Mouse (Mus musculus) forebrain, embryonic 15.5 days (tissue): ENCODE measurements around the gene Pik3r3. TPM values are rescaled to one million over a fixed set of nuclear protein-coding genes. Genes with fewer than 3 reads are reported as not detected.
A peak's percentile ranks its signal among the peaks of the same experiment; 100 is the strongest.

ENCODE experiments used
- ATAC-seq: fragments of 200-750 bp; cut with Nextera tagmentation; replicated peaks from 2 replicates; pipeline ENCODE4 v1.8.0; 2017; ENCODE audit warnings: mild to moderate bottlenecking, moderate TSS enrichment, moderate library complexity
- H3K27ac ChIP-seq: fragments of 300-500 bp; sonication (generic); replicated peaks from 2 replicates; pipeline ENCODE4 v1.5.1; 2015; ENCODE audit warnings: mild to moderate bottlenecking, inconsistent platforms
- H3K27me3 ChIP-seq: fragments of 300-500 bp; sonication (generic); 2 replicates; pipeline ENCODE4 v1.6.1; 2015; ENCODE audit warnings: inconsistent platforms
- H3K36me3 ChIP-seq: fragments of 300-500 bp; sonication (generic); 2 replicates; pipeline ENCODE4 v1.6.1; 2015; ENCODE audit warnings: mild to moderate bottlenecking, inconsistent platforms
- H3K4me1 ChIP-seq: fragments of 300-500 bp; sonication (generic); 2 replicates; pipeline ENCODE4 v1.6.1; 2015; ENCODE audit warnings: inconsistent platforms
- H3K4me2 ChIP-seq: fragments of 300-500 bp; sonication (generic); replicated peaks from 2 replicates; pipeline ENCODE4 v1.6.1; 2015; ENCODE audit warnings: mild to moderate bottlenecking, inconsistent platforms
- H3K4me3 ChIP-seq: fragments of 300-500 bp; sonication (generic); 2 replicates; pipeline ENCODE4 v1.5.1; 2015; ENCODE audit warnings: mild to moderate bottlenecking, inconsistent platforms
- H3K9ac ChIP-seq: fragments of 300-500 bp; sonication (generic); replicated peaks from 2 replicates; pipeline ENCODE4 v1.6.1; 2015; ENCODE audit warnings: mild to moderate bottlenecking, inconsistent platforms
- H3K9me3 ChIP-seq: fragments of 300-500 bp; sonication (generic); 2 replicates; pipeline ENCODE4 v1.6.1; 2016; ENCODE audit warnings: inconsistent platforms
- WGBS: fragments of 180-500 bp; shearing (Covaris S2); methylation state at CpG from one replicate; pipeline ENCODE4 v1.1.7; 2015; ENCODE audit warnings: mixed read lengths; 5-methylcytosine and 5-hydroxymethylcytosine counted together
- polyA plus RNA-seq: library from polyadenylated mRNA; unstranded; fragments of >200 nt; fragmentation: Nextera tagmentation; extraction: Ambion mirVana; gene quantifications from 2 replicates; pipeline ENCODE4 v1.2.1, GENCODE M21; 2015

Gene Pik3r3
- 80.2 and 81.1 TPM in 2 replicates for polyA plus RNA-seq

GRCm38 (mm10) chr4:116221140-116221851 lies at the start of gene Pik3r3:
Gene Pik3r3, plus strand, starts transcription at chr4:116221618.
- WGBS: under 1% methylated on average over 53 of the region's 53 CpGs
- H3K36me3 ChIP-seq: no peaks in the 10 kb centered on the region
- peak; percentile 99 for ATAC-seq
- peaks cover 11% of the 10 kb centered on the region for H3K4me1 ChIP-seq
- no peaks in the 10 kb centered on the region for H3K9me3 ChIP-seq
- H3K9ac ChIP-seq: peak within 1 kb of the TSS; percentile 95
- peak within 1 kb of the TSS; percentile 79 for H3K4me3 ChIP-seq
- H3K4me2 ChIP-seq: peak within 1 kb of the TSS; percentile 61
- H3K27me3 ChIP-seq: no peaks in the 10 kb centered on the region
- H3K27ac ChIP-seq: peak within 1 kb of the TSS; percentile 100

- no peak within 1 kb of the TSS for H3K9ac ChIP-seq
- no peak within 1 kb of the TSS for H3K4me3 ChIP-seq
- H3K4me2 ChIP-seq: no peak within 1 kb of the TSS
- no peak for ATAC-seq
- no peak within 1 kb of the TSS for H3K27ac ChIP-seq
- no peaks in the 10 kb centered on the region for H3K9me3 ChIP-seq
- WGBS: 80% methylated on average over 6 of the region's 6 CpGs
- no peaks in the 10 kb centered on the region for H3K27me3 ChIP-seq
- no peaks in the 10 kb centered on the region for H3K36me3 ChIP-seq
- peaks cover 26% of the 10 kb centered on the region for H3K4me1 ChIP-seq
These were observed 48.3 kb upstream of the Pik3r3 start, which contains the start of the genes 1700042G07Rik and Gm49337 for GRCm38 (mm10) chr4:116173072-116173471. Gene 1700042G07Rik, plus strand, starts transcription at chr4:116173372. Gene Gm49337, plus strand, starts transcription at chr4:116173384.

DNA sequence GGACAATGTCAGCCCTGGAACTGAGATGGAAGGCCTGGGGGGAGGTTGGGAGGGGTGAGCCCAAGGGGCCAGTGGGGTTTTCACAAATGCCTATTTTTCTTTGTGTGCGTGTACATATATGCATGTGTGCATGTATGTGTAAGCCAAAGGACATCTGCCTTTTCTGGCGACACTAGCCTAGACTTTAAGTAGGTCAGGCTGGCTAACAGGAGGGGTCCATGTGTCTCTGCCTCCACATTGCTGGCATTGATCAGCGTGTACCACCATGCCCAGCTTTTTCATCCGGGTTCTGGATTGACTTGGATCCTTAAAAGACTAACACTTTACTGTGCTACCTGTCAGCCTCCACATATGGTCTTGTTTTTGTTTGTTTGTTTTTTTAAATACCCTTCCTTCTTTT lies 47.7 kb upstream of the Pik3r3 start:
- no peak overlapping the region for H3K27ac ChIP-seq
- H3K4me3 ChIP-seq: no peak overlapping the region
- H3K4me2 ChIP-seq: no peak overlapping the region
- H3K4me1 ChIP-seq: peaks cover 26% of the 10 kb centered on the region
- H3K36me3 ChIP-seq: no peaks in the 10 kb centered on the region
- 88% methylated on average over 4 of the region's 4 CpGs for whole genome bisulfite sequencing
- no peaks in the 10 kb centered on the region for H3K27me3 ChIP-seq
- no peaks in the 10 kb centered on the region for H3K9me3 ChIP-seq
- H3K9ac ChIP-seq: no peak overlapping the region
- no peak for ATAC-seq

DNA sequence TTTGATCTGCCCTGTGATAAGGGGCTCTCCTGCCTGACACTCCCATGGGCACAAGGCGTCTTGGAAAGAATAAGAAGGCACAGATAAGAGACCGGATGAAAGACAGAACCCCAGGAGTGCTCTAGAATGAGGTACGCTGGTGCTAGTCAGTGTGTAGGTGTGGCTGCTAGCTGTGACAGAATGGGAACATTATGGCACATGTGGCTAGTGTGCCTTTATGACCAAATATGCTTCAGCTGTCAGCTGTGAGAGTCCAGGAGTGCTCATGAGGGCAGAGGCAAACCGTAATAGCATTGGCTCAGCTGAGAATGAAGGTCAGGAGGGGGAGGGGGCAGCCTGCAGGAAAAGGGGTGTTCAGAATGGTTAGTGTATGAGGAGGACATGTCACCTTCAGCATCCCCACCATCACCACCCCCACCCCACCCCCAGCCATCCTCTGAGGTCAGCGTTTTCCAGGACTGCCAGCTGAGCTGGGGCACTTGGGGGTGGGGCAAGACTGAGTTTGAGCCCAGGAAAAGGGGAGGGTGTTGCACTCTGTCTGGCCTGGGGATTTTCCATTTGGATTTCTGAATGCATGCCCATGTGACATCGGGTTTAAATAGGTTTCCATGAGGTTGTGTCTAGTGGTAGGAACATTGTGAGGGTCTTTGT lies 46.8 kb upstream of the Pik3r3 start:
- peaks cover 26% of the 10 kb centered on the region for H3K4me1 ChIP-seq
- H3K36me3 ChIP-seq: no peaks in the 10 kb centered on the region
- no peak overlapping the region for H3K27ac ChIP-seq
- no peaks in the 10 kb centered on the region for H3K9me3 ChIP-seq
- WGBS: 45% methylated on average over 6 of the region's 6 CpGs
- no peaks in the 10 kb centered on the region for H3K27me3 ChIP-seq
- H3K4me2 ChIP-seq: no peak overlapping the region
- H3K4me3 ChIP-seq: no peak overlapping the region
- no peak overlapping the region for H3K9ac ChIP-seq
- ATAC-seq: no peak

- Histone ChIP-seq H3K4me1 (peaks cover 26% of the 10 kb centered on the region), H3K27ac (no peak overlapping the region), H3K9me3 (no peaks in the 10 kb centered on the region), H3K27me3 (no peaks in the 10 kb centered on the region), H3K4me2 (no peak overlapping the region), H3K4me3 (no peak overlapping the region), H3K36me3 (no peaks in the 10 kb centered on the region), H3K9ac (no peak overlapping the region)
- no peak for ATAC-seq
These were observed 46.3 kb upstream of the Pik3r3 start for GRCm38 (mm10) chr4:116175136-116175535.

- ATAC-seq: peak; percentile 47; the same call in 1 of the 2 replicates
- 74% methylated on average over 7 of the region's 7 CpGs for whole genome bisulfite sequencing
- Histone ChIP-seq H3K36me3 (no peaks in the 10 kb centered on the region), H3K4me1 (peaks cover 26% of the 10 kb centered on the region), H3K27me3 (no peaks in the 10 kb centered on the region), H3K27ac (peak overlapping the region; percentile 51), H3K9ac (no peak overlapping the region; the same call in 1 of the 2 replicates), H3K4me3 (no peak overlapping the region), H3K9me3 (no peaks in the 10 kb centered on the region), H3K4me2 (no peak overlapping the region; the same call in 1 of the 2 replicates)
These were observed 45.5 kb upstream of the Pik3r3 start for GRCm38 (mm10) chr4:116175711-116176542.

DNA sequence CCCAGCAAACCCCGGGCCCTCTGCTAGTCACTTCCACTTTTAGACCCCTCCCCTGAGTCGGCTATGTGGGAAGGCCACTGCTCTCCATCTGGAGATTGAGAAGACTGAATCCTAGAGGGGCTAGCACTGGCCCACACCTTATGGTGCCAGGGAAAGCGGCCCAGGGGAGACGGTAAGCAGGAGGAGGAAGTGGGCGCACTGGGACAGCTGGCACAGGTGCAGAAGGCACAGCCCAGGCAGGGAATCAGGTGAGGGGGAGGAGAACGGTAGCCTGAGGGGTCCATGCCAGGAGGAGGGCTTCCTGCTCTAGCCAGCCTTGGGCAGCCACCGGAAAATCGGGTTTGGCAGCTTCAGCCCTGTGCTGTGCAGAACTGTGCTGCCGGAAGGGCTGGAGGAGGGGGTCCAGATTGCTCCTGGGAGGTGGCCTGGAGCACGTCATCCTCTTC lies 44.9 kb upstream of the Pik3r3 start:
- 20% methylated on average over 10 of the region's 10 CpGs for WGBS
- no peaks in the 10 kb centered on the region for H3K9me3 ChIP-seq
- H3K27me3 ChIP-seq: no peaks in the 10 kb centered on the region
- no peaks in the 10 kb centered on the region for H3K36me3 ChIP-seq
- peaks cover 26% of the 10 kb centered on the region for H3K4me1 ChIP-seq
- H3K4me3 ChIP-seq: no peak overlapping the region; the same call in 1 of the 2 replicates
- H3K27ac ChIP-seq: peak overlapping the region; percentile 51
- ATAC-seq: peak; percentile 84
- H3K4me2 ChIP-seq: peak overlapping the region; percentile 31
- H3K9ac ChIP-seq: no peak overlapping the region; the same call in 1 of the 2 replicates

- Histone ChIP-seq H3K27ac (no peak overlapping the region; the same call in 1 of the 2 replicates), H3K36me3 (no peaks in the 10 kb centered on the region), H3K9me3 (no peaks in the 10 kb centered on the region), H3K4me2 (peak overlapping the region; percentile 31; the same call in 1 of the 2 replicates), H3K4me3 (no peak overlapping the region), H3K9ac (no peak overlapping the region), H3K27me3 (no peaks in the 10 kb centered on the region), H3K4me1 (peaks cover 26% of the 10 kb centered on the region)
- 37% methylated on average over 5 of the region's 5 CpGs for WGBS
- no peak for ATAC-seq
These were observed 44.3 kb upstream of the Pik3r3 start for GRCm38 (mm10) chr4:116177140-116177539.

DNA sequence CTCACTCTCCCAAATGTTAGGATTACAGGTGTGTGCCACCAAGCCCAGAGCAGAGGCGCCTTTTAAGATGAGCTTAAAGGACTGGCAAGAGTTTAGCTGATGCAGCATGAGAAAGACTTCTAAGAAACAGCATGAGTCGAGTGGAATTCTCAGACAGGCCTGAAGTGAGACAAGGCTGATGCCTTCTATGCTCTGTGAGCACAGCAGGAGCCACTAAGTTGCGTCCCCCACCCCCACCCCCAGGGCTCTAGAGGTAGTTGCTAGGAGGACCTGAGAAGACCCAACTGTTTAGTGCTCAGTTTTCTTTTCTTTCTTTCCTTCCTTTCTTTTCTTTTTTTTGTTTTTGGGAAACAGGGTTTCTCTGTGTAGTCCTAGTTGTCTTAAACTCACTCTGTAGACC lies 39.3 kb upstream of the Pik3r3 start:
- Histone ChIP-seq H3K4me2 (no peak overlapping the region), H3K36me3 (no peaks in the 10 kb centered on the region), H3K9ac (no peak overlapping the region), H3K9me3 (no peaks in the 10 kb centered on the region), H3K27me3 (no peaks in the 10 kb centered on the region), H3K4me1 (peaks cover 8% of the 10 kb centered on the region; the same call in 1 of the 2 replicates), H3K27ac (no peak overlapping the region), H3K4me3 (no peak overlapping the region)
- ATAC-seq: no peak
- WGBS: 20% methylated on average over 3 of the region's 3 CpGs

GRCm38 (mm10) chr4:116182745-116183144 lies 38.7 kb upstream of the Pik3r3 start:
- Histone ChIP-seq H3K36me3 (no peaks in the 10 kb centered on the region), H3K27me3 (no peaks in the 10 kb centered on the region), H3K9me3 (no peaks in the 10 kb centered on the region), H3K9ac (no peak overlapping the region), H3K4me1 (0 out of 2 replicates have a peak, but pooled peaks cover 4% of the 10 kb centered on the region), H3K4me3 (no peak overlapping the region), H3K4me2 (peak overlapping the region; percentile 21), H3K27ac (no peak overlapping the region)
- ATAC-seq: no peak
- 5% methylated on average over 12 of the region's 12 CpGs for WGBS

DNA sequence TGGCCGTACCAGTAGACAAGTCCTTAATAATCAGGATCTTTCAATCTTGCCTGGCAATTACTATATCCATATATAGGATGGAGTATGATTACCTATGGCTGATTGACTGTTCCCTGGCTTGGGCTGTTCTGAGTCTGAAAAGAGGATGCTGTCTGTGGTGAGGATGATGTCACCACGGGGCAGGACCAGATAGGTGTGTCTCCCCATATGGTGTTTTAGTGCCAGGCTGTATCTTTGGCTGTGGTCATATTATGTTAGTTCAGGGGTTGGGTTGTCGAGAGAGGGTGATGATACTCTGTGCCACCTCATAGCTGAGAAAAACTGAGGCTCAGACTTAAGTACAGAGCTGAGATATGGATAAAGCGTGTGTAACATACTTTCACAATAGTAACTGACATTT lies 36.3 kb upstream of the Pik3r3 start:
- no peak for ATAC-seq
- WGBS: 91% methylated on average over 4 of the region's 4 CpGs
- no peak overlapping the region for H3K27ac ChIP-seq
- H3K9me3 ChIP-seq: no peaks in the 10 kb centered on the region
- no peak overlapping the region for H3K4me3 ChIP-seq
- H3K9ac ChIP-seq: no peak overlapping the region
- H3K27me3 ChIP-seq: no peaks in the 10 kb centered on the region
- 0 out of 2 replicates have a peak, but pooled peaks cover 4% of the 10 kb centered on the region for H3K4me1 ChIP-seq
- no peak overlapping the region for H3K4me2 ChIP-seq
- H3K36me3 ChIP-seq: no peaks in the 10 kb centered on the region
